Mouse (Mus musculus): ENCODE measurements at regions not wholly inside any gene's neighbourhood (a gene's known extent, or its start where the extent isn't known, plus 50 kb on each side); places are given as distances from the start of the nearest gene placed in this dataset.

DNA sequence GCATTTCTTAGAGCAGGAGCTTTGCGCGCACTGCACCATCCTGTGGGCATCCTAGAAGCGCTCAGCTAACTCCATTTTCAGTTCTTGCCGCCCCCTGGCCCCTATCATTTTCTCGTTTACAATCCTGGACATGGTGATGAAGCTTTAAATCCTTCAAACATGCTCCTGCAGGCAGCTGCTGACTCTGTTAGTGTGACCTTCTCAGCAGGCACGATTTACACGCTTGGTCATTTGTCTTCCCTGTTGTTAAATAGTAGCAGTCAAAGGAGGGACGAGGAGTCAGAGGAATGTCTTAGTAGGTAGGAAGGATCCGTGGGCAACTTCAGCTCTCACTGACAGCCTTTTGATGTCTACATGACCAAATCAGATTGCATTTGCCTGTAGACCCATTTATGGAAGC lies 670.4 kb downstream of the Tmem132b start:
- no peak for ATAC-seq (replicated peaks)
- H3K4me2 ChIP-seq (replicated peaks), result no peak overlapping the region
- H3K9me3 ChIP-seq, result no peaks in the 10 kb centered on the region
- no peaks in the 10 kb centered on the region for H3K36me3 ChIP-seq
- H3K9ac ChIP-seq (replicated peaks), result no peak overlapping the region
- H3K4me1 ChIP-seq, result no peaks in the 10 kb centered on the region
- no peak overlapping the region for H3K4me3 ChIP-seq
- H3K27me3 ChIP-seq, result no peaks in the 10 kb centered on the region
- 71% methylated on average over 9 of the region's 9 CpGs for WGBS
- no peak overlapping the region for H3K27ac ChIP-seq (replicated peaks)

DNA sequence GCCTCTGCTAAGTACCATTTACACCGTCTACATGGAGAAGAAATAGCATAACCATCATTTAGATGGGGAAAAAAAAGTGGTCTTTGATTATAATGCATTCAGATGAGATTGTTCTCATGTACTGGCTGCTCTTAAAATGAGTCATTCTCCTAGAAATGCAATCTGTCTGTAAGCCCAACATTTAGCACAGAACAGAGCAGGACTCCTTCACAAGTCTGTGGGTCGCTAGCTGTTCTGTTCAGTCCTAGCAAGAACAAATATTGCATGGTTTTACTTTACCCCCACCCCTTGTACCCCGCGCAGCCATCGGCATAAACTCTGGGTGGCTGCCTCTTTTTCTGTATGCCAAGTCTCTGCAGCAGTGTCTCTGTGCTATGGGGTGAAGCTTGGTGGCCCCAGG lies 685.4 kb downstream of the Tmem132b start:
- 91% methylated on average over 5 of the region's 5 CpGs for WGBS
- H3K4me3 ChIP-seq, result no peak overlapping the region
- no peak overlapping the region for H3K9ac ChIP-seq (replicated peaks)
- H3K9me3 ChIP-seq, result no peaks in the 10 kb centered on the region
- no peak overlapping the region for H3K4me2 ChIP-seq (replicated peaks)
- no peaks in the 10 kb centered on the region for H3K27me3 ChIP-seq
- H3K27ac ChIP-seq (replicated peaks), result no peak overlapping the region
- H3K36me3 ChIP-seq, result no peaks in the 10 kb centered on the region
- H3K4me1 ChIP-seq, result no peaks in the 10 kb centered on the region
- ATAC-seq (replicated peaks), result no peak

GRCm38 (mm10) chr5:126217746-126218145 lies 686.2 kb downstream of the Tmem132b start:
- ATAC-seq (replicated peaks), result no peak
- Histone ChIP-seq H3K4me1 (no peaks in the 10 kb centered on the region), H3K4me2 (replicated peaks) (no peak overlapping the region), H3K9me3 (no peaks in the 10 kb centered on the region), H3K9ac (replicated peaks) (no peak overlapping the region), H3K36me3 (no peaks in the 10 kb centered on the region), H3K4me3 (no peak overlapping the region), H3K27me3 (no peaks in the 10 kb centered on the region), H3K27ac (replicated peaks) (no peak overlapping the region)
- 69% methylated on average over 1 of the region's 1 CpGs for WGBS

- ATAC-seq (replicated peaks), result no peak
- no peaks in the 10 kb centered on the region for H3K9me3 ChIP-seq
- peaks cover 5% of the 10 kb centered on the region; the same call in 1 of the 2 replicates for H3K4me1 ChIP-seq
- no peak overlapping the region for H3K9ac ChIP-seq (replicated peaks)
- no peak overlapping the region for H3K27ac ChIP-seq (replicated peaks)
- WGBS, result 50% methylated on average over 3 of the region's 3 CpGs
- H3K4me3 ChIP-seq, result no peak overlapping the region
- no peaks in the 10 kb centered on the region for H3K27me3 ChIP-seq
- no peaks in the 10 kb centered on the region for H3K36me3 ChIP-seq
- H3K4me2 ChIP-seq (replicated peaks), result no peak overlapping the region
Measured at GRCm38 (mm10) chr5:126223696-126224095, 692.1 kb downstream of the Tmem132b start.

GRCm38 (mm10) chr5:126230768-126231167 lies 699.2 kb downstream of the Tmem132b start:
- no peak overlapping the region for H3K4me3 ChIP-seq
- H3K27me3 ChIP-seq, result no peaks in the 10 kb centered on the region
- no peaks in the 10 kb centered on the region for H3K9me3 ChIP-seq
- H3K27ac ChIP-seq (replicated peaks), result no peak overlapping the region
- peaks cover 5% of the 10 kb centered on the region; the same call in 1 of the 2 replicates for H3K4me1 ChIP-seq
- no peak overlapping the region for H3K9ac ChIP-seq (replicated peaks)
- no peak for ATAC-seq (replicated peaks)
- no peak overlapping the region for H3K4me2 ChIP-seq (replicated peaks)
- no peaks in the 10 kb centered on the region for H3K36me3 ChIP-seq
- 63% methylated on average over 4 of the region's 4 CpGs for WGBS

GRCm38 (mm10) chr5:126238071-126238470 lies 706.5 kb downstream of the Tmem132b start:
- no peak overlapping the region for H3K4me2 ChIP-seq (replicated peaks)
- H3K9me3 ChIP-seq, result no peaks in the 10 kb centered on the region
- H3K27me3 ChIP-seq, result no peaks in the 10 kb centered on the region
- H3K4me1 ChIP-seq, result no peaks in the 10 kb centered on the region; the same call in 1 of the 2 replicates
- H3K4me3 ChIP-seq, result no peak overlapping the region
- WGBS, result 33% methylated on average over 3 of the region's 3 CpGs
- no peak overlapping the region; the same call in 1 of the 2 replicates for H3K27ac ChIP-seq (replicated peaks)
- no peaks in the 10 kb centered on the region for H3K36me3 ChIP-seq
- no peak for ATAC-seq (replicated peaks)
- H3K9ac ChIP-seq (replicated peaks), result no peak overlapping the region

GRCm38 (mm10) chr5:126245776-126246175 lies 714.2 kb downstream of the Tmem132b start:
- Histone ChIP-seq H3K27ac (replicated peaks) (no peak overlapping the region), H3K4me2 (replicated peaks) (no peak overlapping the region), H3K4me1 (no peaks in the 10 kb centered on the region), H3K9ac (replicated peaks) (no peak overlapping the region), H3K36me3 (no peaks in the 10 kb centered on the region), H3K4me3 (no peak overlapping the region), H3K9me3 (no peaks in the 10 kb centered on the region), H3K27me3 (no peaks in the 10 kb centered on the region)
- 95% methylated on average over 2 of the region's 2 CpGs for WGBS
- no peak for ATAC-seq (replicated peaks)

DNA sequence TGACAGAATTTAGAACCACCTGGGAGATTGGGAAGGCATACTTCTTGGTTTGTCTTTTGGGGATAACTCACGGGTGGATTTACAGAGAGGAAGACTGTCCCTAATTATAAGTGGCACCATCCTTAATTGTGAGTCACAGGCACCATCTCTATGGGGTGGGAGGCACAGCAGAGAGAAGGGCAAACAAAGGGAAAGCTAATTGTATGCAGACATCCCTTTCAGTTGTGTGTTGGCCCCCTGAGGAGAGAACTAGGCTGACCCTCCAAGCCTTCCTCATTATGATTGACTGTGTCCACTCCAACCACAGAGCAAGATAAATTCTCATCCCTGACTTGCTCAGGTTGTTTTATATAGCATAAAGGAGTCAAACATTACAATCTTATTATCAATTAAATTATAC lies 718.8 kb downstream of the Tmem132b start:
- 17% methylated on average over 1 of the region's 1 CpGs for WGBS
- no peaks in the 10 kb centered on the region for H3K36me3 ChIP-seq
- no peak for ATAC-seq (replicated peaks)

GRCm38 (mm10) chr5:126254661-126255060 lies 723.1 kb downstream of the Tmem132b start:
- no peak overlapping the region for H3K4me2 ChIP-seq (replicated peaks)
- H3K9ac ChIP-seq (replicated peaks), result no peak overlapping the region
- H3K27ac ChIP-seq (replicated peaks), result no peak overlapping the region
- no peaks in the 10 kb centered on the region for H3K27me3 ChIP-seq
- H3K4me3 ChIP-seq, result no peak overlapping the region
- 91% methylated on average over 1 of the region's 1 CpGs for WGBS
- no peaks in the 10 kb centered on the region for H3K4me1 ChIP-seq
- H3K9me3 ChIP-seq, result no peaks in the 10 kb centered on the region; the same call in 1 of the 2 replicates
- no peak for ATAC-seq (replicated peaks)
- H3K36me3 ChIP-seq, result no peaks in the 10 kb centered on the region

More for the DNA sequence above, 718.8 kb downstream of the Tmem132b start:
- Histone ChIP-seq H3K9ac (replicated peaks) (no peak overlapping the region), H3K4me3 (no peak overlapping the region), H3K27ac (replicated peaks) (no peak overlapping the region), H3K9me3 (no peaks in the 10 kb centered on the region), H3K27me3 (no peaks in the 10 kb centered on the region), H3K4me1 (no peaks in the 10 kb centered on the region), H3K4me2 (replicated peaks) (no peak overlapping the region)

GRCm38 (mm10) chr5:126257860-126258259 lies 726.3 kb downstream of the Tmem132b start:
- H3K27me3 ChIP-seq, result no peaks in the 10 kb centered on the region
- no peaks in the 10 kb centered on the region for H3K4me1 ChIP-seq
- no peak overlapping the region for H3K4me2 ChIP-seq (replicated peaks)
- ATAC-seq (replicated peaks), result no peak
- H3K9ac ChIP-seq (replicated peaks), result no peak overlapping the region
- H3K36me3 ChIP-seq, result no peaks in the 10 kb centered on the region
- no peaks in the 10 kb centered on the region; the same call in 1 of the 2 replicates for H3K9me3 ChIP-seq
- 85% methylated on average over 5 of the region's 5 CpGs for WGBS
- no peak overlapping the region for H3K4me3 ChIP-seq
- no peak overlapping the region for H3K27ac ChIP-seq (replicated peaks)

DNA sequence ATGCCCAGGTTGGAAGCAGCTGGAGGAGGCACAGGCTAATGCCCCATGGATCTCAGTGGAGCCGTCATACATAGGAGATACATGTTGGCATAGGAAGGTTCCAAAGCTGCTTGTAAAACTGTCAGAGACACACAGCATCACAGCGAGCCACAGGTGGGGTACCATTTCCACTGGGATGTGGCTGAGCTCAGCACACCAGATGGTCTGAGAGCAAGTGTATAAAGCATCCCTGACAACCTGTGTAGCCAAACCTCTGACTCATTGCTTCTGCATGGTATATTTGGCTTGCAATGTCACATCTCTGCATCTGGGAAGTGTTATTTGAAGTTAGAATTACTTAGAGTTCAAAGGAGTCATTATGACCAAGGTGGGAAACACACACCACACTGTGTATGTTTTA lies 734.9 kb downstream of the Tmem132b start:
- H3K27me3 ChIP-seq, result no peaks in the 10 kb centered on the region
- no peak for ATAC-seq (replicated peaks)
- H3K4me1 ChIP-seq, result no peaks in the 10 kb centered on the region
- H3K9ac ChIP-seq (replicated peaks), result no peak overlapping the region
- no peak overlapping the region for H3K4me3 ChIP-seq
- WGBS, result 88% methylated on average over 2 of the region's 2 CpGs
- H3K9me3 ChIP-seq, result no peaks in the 10 kb centered on the region
- no peak overlapping the region for H3K4me2 ChIP-seq (replicated peaks)
- H3K36me3 ChIP-seq, result no peaks in the 10 kb centered on the region
- H3K27ac ChIP-seq (replicated peaks), result no peak overlapping the region

DNA sequence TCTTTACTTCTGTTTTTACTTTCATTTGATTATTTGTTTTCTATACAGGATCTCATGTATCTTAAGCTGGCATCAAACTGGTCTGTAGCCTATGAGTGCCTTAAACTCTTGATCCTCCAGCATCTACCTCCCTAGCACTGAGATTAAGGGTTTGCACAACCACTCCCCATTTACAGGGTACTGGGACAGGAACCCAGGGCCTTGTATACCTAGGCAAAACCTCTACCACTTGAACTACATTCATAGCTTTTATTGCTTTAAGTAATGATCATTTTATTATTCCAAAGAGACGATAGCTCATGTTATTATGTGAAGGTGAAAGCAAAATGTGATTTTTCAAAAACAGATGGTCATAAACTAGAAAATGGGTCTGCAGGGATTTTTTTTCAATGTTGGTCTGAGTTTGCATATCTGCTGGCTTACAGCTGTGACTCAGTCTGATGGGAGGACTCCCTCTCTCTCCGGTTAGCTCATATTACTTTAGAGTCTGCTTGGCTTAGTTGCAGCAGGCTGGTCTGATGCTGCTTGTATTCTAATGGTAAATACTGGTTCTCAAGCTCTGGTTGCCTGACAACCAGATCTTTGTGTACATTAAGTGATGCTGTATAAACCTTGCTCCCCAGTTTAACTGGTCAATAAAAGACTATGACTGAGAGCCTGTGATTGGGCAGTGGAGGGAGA lies 735.5 kb downstream of the Tmem132b start:
- no peaks in the 10 kb centered on the region for H3K9me3 ChIP-seq
- H3K36me3 ChIP-seq, result no peaks in the 10 kb centered on the region
- no peak overlapping the region for H3K4me2 ChIP-seq (replicated peaks)
- no peak overlapping the region for H3K27ac ChIP-seq (replicated peaks)
- ATAC-seq (replicated peaks), result no peak
- no peaks in the 10 kb centered on the region for H3K27me3 ChIP-seq
- 75% methylated on average over 2 of the region's 2 CpGs for WGBS
- no peaks in the 10 kb centered on the region for H3K4me1 ChIP-seq
- H3K9ac ChIP-seq (replicated peaks), result no peak overlapping the region
- no peak overlapping the region for H3K4me3 ChIP-seq

- Histone ChIP-seq H3K27ac (replicated peaks) (no peak overlapping the region), H3K27me3 (no peaks in the 10 kb centered on the region), H3K4me1 (no peaks in the 10 kb centered on the region), H3K9me3 (no peaks in the 10 kb centered on the region), H3K36me3 (no peaks in the 10 kb centered on the region), H3K4me2 (replicated peaks) (no peak overlapping the region), H3K4me3 (no peak overlapping the region), H3K9ac (replicated peaks) (no peak overlapping the region)
- 60% methylated on average over 4 of the region's 4 CpGs for WGBS
- no peak for ATAC-seq (replicated peaks)
Measured at GRCm38 (mm10) chr5:126268592-126268991, 737.0 kb downstream of the Tmem132b start.
